Mouse (Mus musculus) ES-CJ7 (cell line): Measurements from ENCODE around the gene Cpped1.

ENCODE experiments used
- DNase-seq: peaks from one replicate; pipeline ENCODE4 v3.0.0; 2011; ENCODE audit warnings: low read depth, low spot score

The Cpped1 gene

GRCm38 (mm10) chr16:11772318-11772717 lies 136.9 kb downstream of the Cpped1 start:
- DNase-seq: no peak

GRCm38 (mm10) chr16:11757951-11758350 lies 151.3 kb downstream of the Cpped1 start:
- no peak for DNase-seq

- DNase-seq: no peak
These were observed 151.8 kb downstream of the Cpped1 start for GRCm38 (mm10) chr16:11757471-11757870.

GRCm38 (mm10) chr16:11756598-11757245 lies 152.5 kb downstream of the Cpped1 start:
- no peak for DNase-seq

GRCm38 (mm10) chr16:11755281-11756066 lies 153.8 kb downstream of the Cpped1 start:
- no peak for DNase-seq

- DNase-seq: no peak
These were observed 155.1 kb downstream of the Cpped1 start for GRCm38 (mm10) chr16:11754136-11754535.
